Mouse (Mus musculus): ENCODE measurements around the gene Map2k6.

DNA sequence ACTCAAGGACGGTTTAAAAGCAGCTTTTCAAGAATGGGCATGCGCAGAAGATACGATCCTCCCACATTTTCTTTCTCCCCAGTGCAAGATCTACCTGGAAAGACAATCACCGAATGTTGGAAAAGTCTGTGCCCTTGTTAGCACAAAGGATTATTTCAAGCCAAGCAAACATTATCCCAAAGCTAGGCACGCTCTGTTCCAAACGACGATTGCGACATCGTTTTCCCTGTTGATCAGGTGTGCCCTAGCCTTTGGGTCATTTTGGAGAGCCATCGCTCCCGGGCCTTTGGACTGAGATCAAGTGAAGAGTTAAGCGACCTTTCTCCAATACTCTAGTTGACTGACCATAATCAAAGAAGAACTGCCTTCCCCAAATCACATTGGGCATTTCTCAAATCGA is 31.3 kb upstream of the Map2k6 start:
- no peak for TF ChIP-seq CTCF (IDR thresholded peaks at IDR 0.05; ENCODE audit: low read depth, low read length)
- TF ChIP-seq POLR2A (IDR thresholded peaks at IDR 0.05; ENCODE audit: extremely low read depth, insufficient read depth, low read length): no peak

Data from liver, adult 2 months (tissue).